Mouse (Mus musculus): ENCODE data around the gene Gna13.

DNA sequence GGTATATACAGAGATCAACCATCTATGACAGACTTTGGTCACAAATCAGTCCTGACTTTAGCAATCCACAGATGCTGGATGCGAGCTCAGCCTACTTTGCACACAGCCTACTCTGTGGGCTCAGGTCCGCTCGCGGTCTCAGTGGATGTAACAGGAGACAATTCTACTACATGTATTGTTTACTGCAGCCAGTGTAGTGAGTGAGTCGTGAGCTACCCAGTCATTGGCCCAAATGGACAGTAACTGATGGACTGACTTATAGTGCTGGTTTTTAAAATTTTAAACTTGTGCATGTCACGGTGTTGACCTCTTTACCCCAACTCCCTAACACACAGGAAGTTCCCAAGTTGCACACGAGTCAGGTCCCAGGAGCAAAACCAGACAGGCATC, 1.4 kb upstream of the Gna13 start:
- no peak for TF ChIP-seq POLR2A (IDR thresholded peaks at IDR 0.05; ENCODE audit: extremely low read depth, insufficient read depth, low read length)
- TF ChIP-seq CTCF (IDR thresholded peaks at IDR 0.05; ENCODE audit: extremely low read depth, insufficient read depth, low read length), result no peak

All from cortical plate, adult 2 months (tissue).